Mouse (Mus musculus) limb, embryonic 11.5 days (tissue): ENCODE measurements around the gene Dmpk. TPM values are rescaled to one million over a fixed set of nuclear protein-coding genes. Genes with fewer than 3 reads are reported as not detected.
A peak's percentile ranks its signal among the peaks of the same experiment; 100 is the strongest.

Experiments used
- ATAC-seq: fragments of 200-750 bp; cut with Nextera tagmentation; 2 replicates; pipeline ENCODE4 v1.8.0; 2017; ENCODE audit warnings: low read depth; ENCODE audit not compliant: insufficient number of reproducible peaks, low FRiP score, low TSS enrichment
- DNase-seq: peaks from one replicate; pipeline ENCODE4 v3.0.0-alpha.2; 2015; ENCODE audit warnings: low spot score
- H3K27ac ChIP-seq: fragments of 300-500 bp; sonication (generic); replicated peaks from 2 replicates; pipeline ENCODE4 v1.5.1; 2014; ENCODE audit warnings: low read depth, mild to moderate bottlenecking, low read length
- H3K27me3 ChIP-seq: fragments of 300-500 bp; sonication (generic); 2 replicates; pipeline ENCODE4 v1.6.1; 2014; ENCODE audit warnings: mild to moderate bottlenecking, low read length, mixed read lengths; ENCODE audit not compliant: control insufficient read depth, insufficient read depth
- H3K36me3 ChIP-seq: fragments of 300-500 bp; sonication (generic); 2 replicates; pipeline ENCODE4 v1.6.1; 2014; ENCODE audit warnings: mild to moderate bottlenecking, low read length, moderate library complexity, mixed read lengths; ENCODE audit not compliant: control insufficient read depth, insufficient read depth
- H3K4me1 ChIP-seq: fragments of 300-500 bp; sonication (generic); 2 replicates; pipeline ENCODE4 v1.6.1; 2014; ENCODE audit warnings: low read length, mixed read lengths; ENCODE audit not compliant: control insufficient read depth, insufficient read depth
- H3K4me2 ChIP-seq: fragments of 300-500 bp; sonication (generic); 2 replicates; pipeline ENCODE4 v1.6.1; 2014; ENCODE audit warnings: low read depth, mild to moderate bottlenecking, moderate library complexity; ENCODE audit not compliant: severe bottlenecking
- H3K4me3 ChIP-seq: fragments of 300-500 bp; sonication (generic); 2 replicates; pipeline ENCODE4 v1.5.1; 2014; ENCODE audit warnings: low read depth, low read length
- H3K9ac ChIP-seq: fragments of 300-500 bp; sonication (generic); 2 replicates; pipeline ENCODE4 v1.6.1; 2014; ENCODE audit warnings: mild to moderate bottlenecking, low read length
- H3K9me3 ChIP-seq: fragments of 300-500 bp; sonication (generic); 2 replicates; pipeline ENCODE4 v1.6.1; 2016; ENCODE audit warnings: low read length; ENCODE audit not compliant: control insufficient read depth
- WGBS: fragments of 180-500 bp; shearing (Covaris S2); extraction: QIAGEN DNeasy Blood & Tissue Kit; methylation state at CpG from one replicate; pipeline ENCODE4 v1.1.7; 2014; 5-methylcytosine and 5-hydroxymethylcytosine counted together
- polyA plus RNA-seq: library from polyadenylated mRNA; unstranded; fragments of >200 nt; fragmentation: Nextera tagmentation; extraction: Ambion mirVana; gene quantifications from 2 replicates; pipeline ENCODE4 v1.2.1, GENCODE M21; 2014

Dmpk gene
- polyA plus RNA-seq, 1 experiment from 2014 or later = 8.6 TPM

GRCm38 (mm10) chr7:19086760-19087159 is 3.1 kb downstream of the Dmpk start:
- WGBS = 59% methylated on average over 18 of the region's 18 CpGs
- no peak overlapping the region for H3K9ac ChIP-seq
- no peak for ATAC-seq
- no peak overlapping the region for H3K4me2 ChIP-seq
- H3K4me3 ChIP-seq = no peak overlapping the region
- peaks cover 18% of the 10 kb centered on the region for H3K36me3 ChIP-seq
- no peak for DNase-seq
- no peak overlapping the region for H3K27ac ChIP-seq
- peaks cover 21% of the 10 kb centered on the region for H3K4me1 ChIP-seq
- no peaks in the 10 kb centered on the region for H3K9me3 ChIP-seq
- H3K27me3 ChIP-seq = no peaks in the 10 kb centered on the region

- Histone ChIP-seq H3K4me3 (no peak overlapping the region), H3K4me1 (peaks cover 19% of the 10 kb centered on the region), H3K27me3 (no peaks in the 10 kb centered on the region), H3K9ac (no peak overlapping the region), H3K36me3 (0 out of 2 replicates have a peak, but pooled peaks cover 3% of the 10 kb centered on the region), H3K9me3 (no peaks in the 10 kb centered on the region), H3K4me2 (no peak overlapping the region), H3K27ac (no peak overlapping the region)
- ATAC-seq (no peak), DNase-seq (peak; percentile 80)
- 46% methylated on average over 10 of the region's 10 CpGs for WGBS
Observed at GRCm38 (mm10) chr7:19088813-19089212, 5.2 kb downstream of the Dmpk start.

- no peaks in the 10 kb centered on the region for H3K27me3 ChIP-seq
- H3K27ac ChIP-seq = no peak overlapping the region
- peaks cover 14% of the 10 kb centered on the region for H3K4me1 ChIP-seq
- WGBS = 21% methylated on average over 14 of the region's 17 CpGs
- H3K9ac ChIP-seq = no peak overlapping the region; the same call in 1 of the 2 replicates
- H3K36me3 ChIP-seq = 0 out of 2 replicates have a peak, but pooled peaks cover 3% of the 10 kb centered on the region
- H3K4me3 ChIP-seq = no peak overlapping the region; the same call in 1 of the 2 replicates
- no peaks in the 10 kb centered on the region; the same call in 1 of the 2 replicates for H3K9me3 ChIP-seq
- DNase-seq (no peak), ATAC-seq (no peak)
- peak overlapping the region; percentile 96; the same call in 1 of the 2 replicates for H3K4me2 ChIP-seq
Observed at GRCm38 (mm10) chr7:19091913-19092312, 8.3 kb downstream of the Dmpk start.

- H3K9ac ChIP-seq = peak overlapping the region; percentile 57
- peak overlapping the region; percentile 82 for H3K4me3 ChIP-seq
- 3% methylated on average over 38 of the region's 38 CpGs for WGBS
- peak overlapping the region; percentile 96 for H3K4me2 ChIP-seq
- DNase-seq (peak; percentile 86), ATAC-seq (peak; percentile 44)
- peaks cover 18% of the 10 kb centered on the region for H3K4me1 ChIP-seq
- 0 out of 2 replicates have a peak, but pooled peaks cover 3% of the 10 kb centered on the region for H3K36me3 ChIP-seq
- no peaks in the 10 kb centered on the region; the same call in 1 of the 2 replicates for H3K9me3 ChIP-seq
- peak overlapping the region; percentile 82 for H3K27ac ChIP-seq
- no peaks in the 10 kb centered on the region for H3K27me3 ChIP-seq
Observed at GRCm38 (mm10) chr7:19092381-19093173, 8.9 kb downstream of the Dmpk start.

GRCm38 (mm10) chr7:19093174-19093521 is 9.5 kb downstream of the Dmpk start:
- peak overlapping the region; percentile 82 for H3K4me3 ChIP-seq
- no peaks in the 10 kb centered on the region; the same call in 1 of the 2 replicates for H3K9me3 ChIP-seq
- peak overlapping the region; percentile 57 for H3K9ac ChIP-seq
- H3K36me3 ChIP-seq = 0 out of 2 replicates have a peak, but pooled peaks cover 3% of the 10 kb centered on the region
- DNase-seq (peak; percentile 90), ATAC-seq (peak; percentile 40)
- peaks cover 18% of the 10 kb centered on the region for H3K4me1 ChIP-seq
- H3K27ac ChIP-seq = peak overlapping the region; percentile 82
- H3K27me3 ChIP-seq = no peaks in the 10 kb centered on the region
- H3K4me2 ChIP-seq = peak overlapping the region; percentile 96
- under 1% methylated on average over 10 of the region's 15 CpGs for WGBS

- peak; percentile 83 for ATAC-seq
- peak overlapping the region; percentile 97 for H3K27ac ChIP-seq
Observed at GRCm38 (mm10) chr7:19093537-19094385, 10.1 kb downstream of the Dmpk start.

GRCm38 (mm10) chr7:19094471-19094825 is 10.8 kb downstream of the Dmpk start, which contains the start of gene Six5:
TSS of gene Six5 (plus strand) at chr7:19094594.
- H3K4me3 ChIP-seq = peak within 1 kb of the TSS; percentile 82
- ATAC-seq (no peak), DNase-seq (peak; percentile 73)
- H3K4me2 ChIP-seq = peak within 1 kb of the TSS; percentile 96
- H3K27me3 ChIP-seq = no peaks in the 10 kb centered on the region
- WGBS = 2% methylated on average over 8 of the region's 36 CpGs
- H3K4me1 ChIP-seq = peaks cover 18% of the 10 kb centered on the region
- H3K27ac ChIP-seq = peak within 1 kb of the TSS; percentile 97
- peak within 1 kb of the TSS; percentile 92 for H3K9ac ChIP-seq
- H3K36me3 ChIP-seq = 0 out of 2 replicates have a peak, but pooled peaks cover 3% of the 10 kb centered on the region
- no peaks in the 10 kb centered on the region; the same call in 1 of the 2 replicates for H3K9me3 ChIP-seq

More at GRCm38 (mm10) chr7:19093537-19094385, 10.1 kb downstream of the Dmpk start:
- H3K27me3 ChIP-seq = no peaks in the 10 kb centered on the region
- H3K4me3 ChIP-seq = peak overlapping the region; percentile 82
- peak overlapping the region; percentile 92 for H3K9ac ChIP-seq
- peak; percentile 99 for DNase-seq
- 0 out of 2 replicates have a peak, but pooled peaks cover 3% of the 10 kb centered on the region for H3K36me3 ChIP-seq
- H3K4me1 ChIP-seq = peaks cover 18% of the 10 kb centered on the region
- no peaks in the 10 kb centered on the region; the same call in 1 of the 2 replicates for H3K9me3 ChIP-seq
- under 1% methylated on average over 42 of the region's 45 CpGs for WGBS
- peak overlapping the region; percentile 96 for H3K4me2 ChIP-seq
